Comparison of ENCODE assay signal across 10 mouse cellular contexts in genomic region chr1:135204196-135205126, GRCm38 (mm10). TPM values are rescaled to one million over a fixed set of nuclear protein-coding genes. Genes with fewer than 3 reads are reported as not detected.
DNase-seq lines count a peak whose midpoint lies in the region; ATAC-seq lines count a peak whose summit lies in the region.
"Had no signal": no experiment of that assay in that cellular context is flagged by ENCODE, and none has a peak within 500 bp of the region (broad histone marks: within the 10 kb centered on the region; RNA-seq: fewer than 3 reads in every experiment).

No protein-coding gene starts in this region.

- WGBS in kidney, embryonic 15.5 days = 24% methylated on average over 12 of the region's 12 CpGs

- DNase-seq in kidney, adult 11 months = no peak
- DNase-seq in Muller cell, postnatal 12 days (ENCODE audit: inconsistent ontology term) = peak; percentile 63
- no peak for DNase-seq in layer of hippocampus, adult 8-10 months (ENCODE audit: low spot score in 2 of 2)
- DNase-seq in frontal cortex, postnatal 10 days (ENCODE audit: low spot score in 2 of 2) = no peak
- DNase-seq in adrenal gland, postnatal 25 days = no peak
- DNase-seq: lung, adult 2 months had no signal

- peak overlapping the region; percentile 85 for H3K27ac ChIP-seq in kidney, embryonic 15.5 days

- no peak overlapping the region for H3K4me2 ChIP-seq in kidney, embryonic 15.5 days

- H3K4me3 ChIP-seq in kidney, embryonic 15.5 days (replicated peaks) = no peak overlapping the region

- H3K9ac ChIP-seq in kidney, embryonic 15.5 days = no peak overlapping the region

- ATAC-seq in kidney, embryonic 15.5 days (replicated peaks; ENCODE audit: low FRiP score) = peak; percentile 74
- peak; percentile 78 for ATAC-seq in erythroblast, adult 5-6 weeks (replicated peaks; ENCODE audit: low FRiP score, poor library complexity, severe bottlenecking)
- peak; percentile 94 for ATAC-seq in megakaryocyte progenitor cell, adult 5-6 weeks (replicated peaks; ENCODE audit: poor library complexity)

- H3K36me3 ChIP-seq in kidney, embryonic 15.5 days = no peaks in the 10 kb centered on the region

- H3K4me1 ChIP-seq in kidney, embryonic 15.5 days = peaks cover 25% of the 10 kb centered on the region

- H3K27me3 ChIP-seq in kidney, embryonic 15.5 days = no peaks in the 10 kb centered on the region

- H3K9me3 ChIP-seq in kidney, embryonic 15.5 days (replicated peaks) = no peaks in the 10 kb centered on the region

RNA-seq across cellular contexts. Expression of gene Gpr37l1, which starts 37.0 kb away (rescaled TPM):
- 0.09 TPM in 1 of 2 replicates, not detected in the other for polyA plus RNA-seq in kidney, embryonic 15.5 days (2015; fragmentation: Nextera tagmentation; extraction: Ambion mirVana)
- 1.0 TPM in 1 of 2 replicates, not detected in the other for total RNA-seq in erythroblast, adult 5-6 weeks (2015; ENCODE audit: low replicate concordance)
- not detected in 2 replicates for total RNA-seq in erythroblast, adult 5-6 weeks (2017; ENCODE audit: low replicate concordance)
- total RNA-seq in megakaryocyte progenitor cell, adult 5-6 weeks (2015) = not detected in 2 replicates
- total RNA-seq in megakaryocyte progenitor cell, adult 5-6 weeks (2017) = not detected in 2 replicates
- total RNA-seq in layer of hippocampus, adult 8-10 months (2022) = 100 to 1,000 TPM; 184 to 257 (median 204) TPM
- total RNA-seq in adrenal gland, postnatal 25 days (2021) = 0.52 and 0.67 TPM in 2 replicates
- total RNA-seq: ES-E14 had no signal

RNA-seq across cellular contexts. Expression of gene Elf3, which starts 53.9 kb away (rescaled TPM):
- 25.8 and 30.7 TPM in 2 replicates for polyA plus RNA-seq in kidney, embryonic 15.5 days (2015; fragmentation: Nextera tagmentation; extraction: Ambion mirVana)
- total RNA-seq in erythroblast, adult 5-6 weeks (2015; ENCODE audit: low replicate concordance) = not detected in 2 replicates
- total RNA-seq in erythroblast, adult 5-6 weeks (2017; ENCODE audit: low replicate concordance) = not detected in 2 replicates
- not detected in 2 replicates for total RNA-seq in megakaryocyte progenitor cell, adult 5-6 weeks (2015)
- total RNA-seq in megakaryocyte progenitor cell, adult 5-6 weeks (2017) = 0.17 TPM in 1 of 2 replicates, not detected in the other
- not detected for total RNA-seq in layer of hippocampus, adult 8-10 months (2022)
- 0.21 TPM in 1 of 2 replicates, not detected in the other for total RNA-seq in adrenal gland, postnatal 25 days (2021)

RNA-seq across cellular contexts. Expression of gene Arl8a, which starts 57.8 kb away (rescaled TPM):
- 45.3 and 52.3 TPM in 2 replicates for polyA plus RNA-seq in kidney, embryonic 15.5 days (2015; fragmentation: Nextera tagmentation; extraction: Ambion mirVana)
- total RNA-seq in erythroblast, adult 5-6 weeks (2015; ENCODE audit: low replicate concordance) = 22.3 and 23.4 TPM in 2 replicates
- total RNA-seq in erythroblast, adult 5-6 weeks (2017; ENCODE audit: low replicate concordance) = 7.2 and 11.9 TPM in 2 replicates
- total RNA-seq in megakaryocyte progenitor cell, adult 5-6 weeks (2015) = 32.1 and 35.1 TPM in 2 replicates
- total RNA-seq in megakaryocyte progenitor cell, adult 5-6 weeks (2017) = 18.4 and 19.9 TPM in 2 replicates
- 100 to 1,000 TPM; 251 to 262 (median 254) TPM for total RNA-seq in layer of hippocampus, adult 8-10 months (2022)
- total RNA-seq in adrenal gland, postnatal 25 days (2021) = 47.8 and 59.0 TPM in 2 replicates

Comparison
In these comparisons a context has a peak if more than half of its experiments do, and no peak if none do; other contexts are left out.
1. RNA of gene Gpr37l1, which starts 37.0 kb away (total RNA-seq): 184 to 257 TPM in layer of hippocampus, adult 8-10 months; 0.52 to 0.67 TPM in adrenal gland, postnatal 25 days, 1.0 TPM in erythroblast, adult 5-6 weeks and not detected in megakaryocyte progenitor cell, adult 5-6 weeks; every median in the first group is over 10 times any median in the second.
2. Peak in every context shown above with its lines, with median percentiles within 50 percentile points of each other: ATAC-seq.